Mouse (Mus musculus) lung, postnatal 14 days (tissue): ENCODE results near the gene Adssl1.

ENCODE experiments used
- DNase-seq: peaks from one replicate; pipeline ENCODE4 v3.0.0; 2021

Adssl1 gene

DNA sequence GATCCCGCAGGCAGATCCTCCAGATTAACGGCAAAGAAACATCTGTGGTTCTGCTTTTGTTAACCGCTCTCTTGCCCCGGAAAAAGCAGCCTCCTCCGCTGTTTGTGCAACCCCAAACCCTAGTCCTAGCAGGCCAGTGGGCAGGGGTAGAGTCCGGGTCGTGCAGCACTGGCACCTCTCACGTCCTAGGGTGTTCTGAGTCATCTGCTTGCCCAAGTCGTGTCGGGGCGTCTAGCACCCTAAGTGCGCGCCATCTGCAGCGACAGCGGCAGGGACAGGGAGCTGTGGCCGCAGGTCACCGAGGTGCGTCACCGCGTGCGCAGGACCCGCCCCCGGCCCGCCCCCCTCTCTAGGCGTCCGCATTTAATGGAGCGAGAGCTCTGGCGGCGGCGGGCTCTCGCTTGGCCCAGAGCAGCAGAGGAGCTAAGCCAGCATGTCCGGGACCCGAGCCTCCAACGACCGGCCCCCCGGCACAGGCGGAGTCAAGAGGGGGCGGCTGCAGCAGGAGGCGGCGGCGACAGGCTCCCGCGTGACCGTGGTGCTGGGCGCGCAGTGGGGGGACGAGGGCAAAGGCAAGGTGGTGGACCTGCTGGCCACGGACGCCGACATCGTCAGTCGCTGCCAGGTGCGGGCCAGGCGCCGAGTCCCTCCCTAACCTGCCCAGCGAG is at the start of gene Adssl1:
TSS of gene Adssl1 (plus strand) at position 360 of the 668 bp plus-strand sequence.
- peak; percentile 53 for DNase-seq

DNA sequence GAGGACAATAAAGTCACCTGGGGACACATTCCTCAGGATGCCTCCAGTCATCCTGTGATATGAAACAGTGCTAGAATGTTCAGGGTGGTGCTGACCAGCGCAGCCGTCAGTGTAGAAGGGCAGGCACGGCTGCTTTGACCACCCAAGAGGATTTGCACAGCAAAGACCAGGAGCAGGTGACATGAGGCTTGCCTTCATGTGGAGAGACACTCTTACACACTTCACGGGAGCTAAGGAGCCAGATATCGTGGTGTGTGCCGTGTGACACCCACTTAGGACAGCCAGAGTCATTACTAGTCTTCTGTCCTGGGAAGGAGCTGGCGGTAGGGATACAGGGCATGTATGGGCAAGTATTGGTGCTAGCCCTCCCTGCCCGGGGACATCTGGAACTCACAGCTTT is 49.7 kb upstream of the Adssl1 start:
- no peak for DNase-seq

DNA sequence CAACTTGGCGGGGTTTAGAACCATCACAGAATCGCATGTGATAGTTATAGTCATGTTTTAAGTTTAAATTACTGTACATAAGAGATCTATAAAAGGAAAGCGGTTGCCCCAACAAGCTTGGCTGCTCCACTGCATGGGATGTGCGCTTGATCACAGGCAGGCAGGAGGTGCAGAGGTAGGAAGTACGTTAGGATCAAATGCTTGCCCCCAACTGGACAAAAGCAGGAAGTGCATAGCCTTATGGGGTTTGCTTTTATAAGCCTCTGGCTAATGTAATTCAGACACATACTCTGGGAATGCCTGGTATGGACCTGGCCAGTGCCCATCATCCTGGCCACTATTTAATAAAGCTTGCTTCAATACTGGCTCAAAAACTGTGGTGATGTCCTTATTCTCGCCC is 48.8 kb upstream of the Adssl1 start:
- DNase-seq: no peak

DNA sequence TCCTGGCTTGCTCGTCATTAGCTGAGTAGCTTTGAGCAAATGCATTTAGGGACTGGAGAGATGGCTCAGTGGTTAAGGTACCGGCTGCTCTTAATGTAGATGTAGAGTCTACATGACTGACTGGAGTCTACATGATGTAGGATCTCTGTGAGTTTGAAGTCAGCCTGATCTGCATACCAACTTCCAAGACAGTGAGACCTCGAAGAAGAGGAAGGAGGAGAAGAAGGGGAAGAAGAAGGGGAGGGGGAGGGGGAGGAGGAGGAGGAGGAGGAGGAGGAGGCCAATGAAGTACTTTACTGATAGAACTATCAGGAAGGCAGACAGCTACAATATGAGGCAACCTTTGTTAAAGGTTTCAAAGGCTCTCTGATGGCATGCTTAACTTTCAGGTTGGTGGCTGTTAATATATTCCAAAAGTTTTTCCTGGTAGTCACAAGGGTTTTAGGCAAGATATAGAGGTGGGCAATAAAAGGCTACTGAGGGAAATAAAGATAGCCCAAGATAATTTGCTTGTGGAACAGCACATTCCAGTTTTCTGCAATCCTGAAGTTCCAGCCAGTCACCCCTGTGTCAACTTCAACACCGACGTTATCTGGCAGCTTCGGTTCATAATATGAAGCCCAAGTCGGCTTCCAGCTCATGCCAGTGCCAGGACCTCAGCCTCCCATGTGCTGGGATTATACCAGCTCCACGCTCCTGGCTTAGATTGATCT is 44.4 kb upstream of the Adssl1 start:
- no peak for DNase-seq

DNA sequence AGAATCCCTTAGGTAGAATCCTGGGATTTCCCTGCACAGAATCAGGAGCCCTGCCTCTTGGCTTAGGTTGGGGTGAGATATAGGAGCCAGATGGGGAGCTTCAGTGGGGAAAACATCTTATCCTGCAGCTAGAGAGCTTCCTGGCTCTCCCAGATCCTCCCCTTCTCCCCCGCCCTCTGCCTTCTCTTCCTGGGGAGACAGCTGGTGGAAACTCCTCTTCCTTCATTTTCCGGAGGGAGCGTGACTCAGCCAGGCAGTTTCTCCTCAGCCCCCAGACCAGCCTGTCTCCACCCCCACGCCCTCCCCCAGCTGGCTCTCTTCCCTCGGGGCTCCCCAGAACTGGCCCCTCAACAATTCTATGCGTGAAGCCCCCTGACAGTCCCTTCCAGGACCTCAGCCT is 43.5 kb upstream of the Adssl1 start:
- DNase-seq: no peak

DNA sequence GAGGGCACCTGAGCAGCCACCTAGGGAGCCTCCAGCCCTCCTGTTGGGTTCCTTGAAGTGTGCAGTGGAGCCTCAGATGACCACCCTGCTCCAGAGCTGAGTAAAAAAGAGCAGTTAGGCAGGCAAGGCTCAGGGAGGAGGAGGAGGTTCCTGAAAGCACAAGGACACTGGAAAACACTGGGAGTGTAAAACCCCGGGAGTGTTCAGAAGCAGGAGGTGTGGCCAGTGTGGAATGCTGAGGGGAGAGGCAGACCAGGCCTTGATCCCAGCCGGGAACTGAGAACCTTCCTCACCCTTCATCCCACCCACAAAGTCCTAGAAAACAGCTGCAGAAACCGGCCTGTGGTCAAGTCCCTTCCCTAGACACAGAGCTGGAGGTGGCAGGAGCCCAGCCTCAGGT is 43.1 kb upstream of the Adssl1 start:
- no peak for DNase-seq

DNA sequence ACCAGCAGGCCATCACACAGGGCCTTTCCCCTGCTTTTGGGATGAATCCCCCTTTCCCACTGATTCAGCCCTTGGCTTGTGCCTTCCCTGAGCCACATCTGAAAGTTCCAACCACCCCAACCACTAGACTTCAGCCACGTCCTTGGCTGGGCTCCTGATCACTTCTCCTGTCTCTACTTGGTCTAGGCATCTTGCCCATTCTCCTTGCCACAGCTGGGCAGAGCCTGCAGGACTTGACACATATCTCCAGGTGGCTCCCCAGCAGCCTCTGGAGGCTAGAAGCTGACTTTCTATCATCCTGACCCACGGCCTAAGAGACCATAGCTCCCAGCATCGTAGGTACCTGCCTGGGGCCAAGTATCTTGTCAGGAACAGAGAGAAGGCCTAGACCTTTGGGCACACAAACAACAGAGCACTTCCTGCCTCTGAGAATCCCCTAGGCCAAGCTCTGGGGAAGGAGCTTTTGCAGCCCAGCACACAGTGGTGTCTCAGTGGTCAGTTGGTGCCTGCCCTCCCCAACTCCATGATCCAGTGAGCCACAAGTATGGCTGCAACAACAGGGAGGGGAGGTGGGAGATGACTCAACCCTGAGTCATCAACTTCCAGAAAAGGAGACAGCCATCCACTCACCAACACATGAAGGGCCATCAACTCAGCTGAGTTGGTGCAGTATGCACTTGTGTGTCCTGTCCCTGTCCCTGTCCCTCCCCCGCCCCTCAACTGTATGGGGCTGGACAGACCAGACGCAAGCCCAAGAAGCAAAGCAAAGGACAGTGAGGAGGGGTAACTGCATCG is 41.4 kb upstream of the Adssl1 start:
- DNase-seq: no peak

DNA sequence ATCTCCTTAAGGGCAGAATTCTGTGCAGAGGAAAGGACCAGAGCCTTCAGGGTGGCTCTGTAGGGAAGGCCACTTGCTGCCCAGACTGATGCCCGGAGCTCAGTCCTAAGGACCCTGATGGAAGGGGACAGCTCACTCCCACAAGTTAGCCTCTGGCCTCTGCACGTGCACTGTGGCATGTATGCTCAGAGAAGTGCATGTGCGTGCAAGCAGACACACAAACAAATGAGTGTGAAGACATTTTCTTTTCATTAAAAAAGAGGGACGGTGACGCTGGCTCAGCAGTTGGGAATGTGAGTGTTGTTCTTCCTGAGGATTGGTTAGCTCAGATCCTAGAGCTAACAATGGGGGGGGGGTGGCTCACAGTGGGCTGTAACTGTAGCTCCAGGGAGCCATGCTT is 40.4 kb upstream of the Adssl1 start:
- no peak for DNase-seq

DNA sequence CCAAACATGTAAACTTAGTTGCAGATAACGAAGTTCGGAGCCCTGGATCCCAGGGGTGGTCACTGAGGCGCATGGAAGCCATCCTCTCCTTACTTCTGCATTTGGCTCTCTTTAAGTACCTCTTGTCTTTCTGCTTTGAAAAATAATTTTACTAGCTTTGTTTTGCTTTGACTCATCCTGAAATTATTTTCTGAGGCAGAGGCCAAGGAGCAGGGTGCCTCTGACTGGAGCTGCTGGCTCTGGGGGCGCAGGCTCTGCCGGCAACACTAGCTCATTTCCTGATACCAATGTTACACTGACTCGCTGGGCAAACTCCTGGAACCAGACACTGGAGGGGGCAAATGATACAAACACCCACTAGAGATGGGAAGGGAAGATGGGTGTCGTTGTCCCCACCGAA is 39.9 kb upstream of the Adssl1 start:
- no peak for DNase-seq

DNA sequence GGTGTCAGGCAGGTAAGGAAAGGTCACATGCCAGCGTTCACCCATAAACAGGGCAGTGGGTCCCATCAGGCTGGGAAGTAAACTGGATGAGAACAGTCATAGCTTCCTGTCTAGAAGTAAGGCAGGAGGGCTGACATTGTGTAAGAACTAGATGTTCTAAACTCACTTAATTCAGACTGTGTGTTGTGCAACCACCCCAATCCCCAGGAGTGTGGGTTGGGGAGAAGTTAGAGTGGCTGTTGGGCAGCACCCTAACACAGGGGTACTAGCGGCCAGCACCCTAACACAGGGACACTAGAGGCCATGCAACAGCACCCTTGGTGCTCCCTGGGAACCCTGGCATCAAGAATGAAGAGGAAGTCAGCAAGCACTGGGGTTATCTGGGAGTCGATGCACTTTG is 38.7 kb upstream of the Adssl1 start:
- no peak for DNase-seq

DNA sequence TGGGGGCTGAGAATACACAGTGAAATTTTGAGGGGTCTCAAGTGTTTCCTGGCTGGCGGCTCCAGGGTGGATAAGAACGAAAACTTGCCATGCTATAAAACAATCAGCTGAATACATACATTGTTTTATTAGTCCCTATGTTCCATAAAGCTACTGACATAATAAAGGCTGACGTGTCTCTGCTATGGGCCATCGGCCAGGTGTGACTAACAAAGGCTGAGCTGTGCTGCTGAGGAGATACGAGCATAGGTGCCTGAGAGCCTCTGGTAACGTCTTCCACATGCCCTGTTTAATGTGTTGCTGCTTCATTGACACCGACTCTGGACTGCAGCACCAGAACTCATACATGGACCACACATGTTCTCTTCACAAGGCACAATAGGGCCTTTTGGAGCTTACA is 34.9 kb upstream of the Adssl1 start:
- no peak for DNase-seq

DNA sequence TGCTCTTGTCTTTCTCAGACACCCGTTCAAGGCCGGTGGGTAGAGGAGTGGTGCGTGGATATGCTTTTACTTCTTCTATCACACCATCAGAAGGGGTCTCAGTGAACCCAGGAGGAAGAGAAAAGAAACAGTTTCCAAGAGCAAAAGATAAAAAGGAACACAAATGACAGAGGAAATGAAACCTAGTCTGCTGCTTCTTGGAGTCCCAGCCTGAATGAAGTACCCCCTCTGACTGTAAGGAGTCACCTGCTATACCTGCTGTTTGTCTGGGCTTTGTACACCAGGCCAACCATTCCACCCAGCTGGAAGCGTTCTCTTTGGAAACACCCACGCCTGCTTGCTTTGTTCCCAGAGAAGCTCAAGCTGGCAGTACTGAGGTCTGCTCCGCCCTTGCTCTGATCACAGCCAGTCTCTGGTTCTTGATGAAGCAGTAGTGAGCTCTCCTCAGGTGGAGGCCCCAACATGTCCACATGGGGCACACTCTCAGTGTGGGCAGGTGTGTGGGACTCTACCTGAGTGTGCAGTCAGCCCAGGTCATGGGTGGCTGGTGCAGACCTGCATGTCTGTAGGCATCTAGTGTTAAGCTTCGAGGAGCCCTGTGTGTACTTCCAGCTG is 33.8 kb upstream of the Adssl1 start:
- DNase-seq: no peak

DNA sequence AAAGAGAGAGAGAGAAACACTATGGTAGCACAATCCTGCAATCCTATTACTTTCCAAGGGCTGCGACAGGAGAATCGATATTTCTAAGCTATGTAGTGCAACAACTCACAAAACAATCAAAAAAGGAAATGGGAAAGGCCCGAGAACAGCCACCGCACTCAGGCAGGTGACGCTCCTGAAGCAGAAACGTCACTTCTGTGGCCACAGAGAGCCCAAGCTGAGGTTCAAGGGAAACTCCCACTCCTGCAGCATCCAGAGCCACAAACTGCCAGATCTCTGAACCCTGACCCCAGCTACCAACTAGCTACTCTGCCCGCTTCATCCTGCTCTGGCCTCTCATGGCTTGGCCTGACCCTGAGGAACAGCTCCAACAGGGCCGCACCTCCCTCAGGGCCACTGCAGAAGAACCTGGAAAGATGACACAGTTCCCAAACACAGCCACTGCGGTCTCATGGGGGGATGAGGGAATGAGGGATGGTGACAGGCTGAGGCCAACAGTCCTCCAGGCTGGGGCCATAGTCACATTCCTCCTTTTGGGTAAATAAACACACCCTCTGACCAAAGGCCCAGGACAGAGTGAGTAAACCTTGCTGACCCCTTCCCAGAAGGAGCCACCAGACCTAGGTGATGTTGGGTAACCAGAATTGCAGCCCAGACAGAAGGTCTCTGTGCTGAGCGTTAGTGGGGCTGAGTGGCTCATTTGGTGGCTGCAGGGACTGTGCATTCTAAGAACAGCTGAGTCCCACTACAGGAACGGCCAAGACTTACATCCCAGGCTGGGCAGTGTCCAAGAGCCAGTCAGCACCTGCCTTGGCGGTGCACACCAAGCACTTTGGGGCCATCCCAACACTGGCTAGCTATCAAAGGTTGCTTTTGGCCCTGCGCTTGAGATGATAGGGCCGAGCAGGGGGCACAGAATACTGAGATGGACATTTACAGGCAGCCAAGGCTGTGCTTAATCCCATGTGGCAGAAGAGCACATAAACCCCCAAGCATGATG is 32.4 kb upstream of the Adssl1 start:
- DNase-seq: no peak

DNA sequence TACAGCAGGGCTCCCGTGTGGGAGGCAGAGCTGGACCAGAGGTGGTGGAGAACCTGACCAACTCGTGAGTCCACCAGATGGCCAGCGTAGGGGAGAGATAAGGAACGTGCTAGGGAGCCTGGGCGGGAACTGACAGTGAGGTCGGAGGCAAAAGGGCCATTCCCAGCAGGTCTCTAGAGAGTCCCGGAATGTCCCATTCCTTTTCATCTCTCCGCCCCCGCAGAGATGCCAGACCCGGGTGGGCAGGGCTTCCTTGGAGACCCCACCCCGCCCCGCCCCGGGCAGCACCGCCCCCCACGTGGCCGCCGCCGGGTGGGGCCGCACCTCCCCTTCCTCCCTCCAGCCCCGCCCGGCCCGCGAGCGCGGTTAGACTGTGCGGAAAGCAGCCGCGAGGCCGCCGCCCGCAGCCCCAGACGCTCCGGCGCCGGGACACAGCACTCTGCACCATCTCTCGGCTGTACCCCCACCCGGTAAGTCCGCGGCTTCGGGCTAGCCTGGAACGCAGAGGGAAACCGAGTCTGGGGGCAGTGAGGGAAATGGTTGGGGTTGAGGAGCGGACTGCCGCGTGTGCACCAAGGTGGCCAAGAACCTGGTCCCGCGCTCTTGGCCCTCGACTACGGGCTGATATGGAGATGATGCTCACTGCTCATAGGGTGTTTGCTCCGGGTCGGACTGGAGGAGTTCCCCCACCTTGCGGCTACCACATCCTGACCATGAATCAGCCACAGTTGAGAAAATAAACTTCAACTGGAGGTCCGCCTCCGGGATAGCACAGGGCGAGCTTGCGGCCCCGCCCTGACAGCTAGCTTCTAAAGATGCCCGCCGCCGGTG is 31.2 kb upstream of the Adssl1 start, which contains the start of gene Inf2:
TSS of gene Inf2 (plus strand) at position 359 of the 831 bp plus-strand sequence.
- DNase-seq: peak; percentile 88

DNA sequence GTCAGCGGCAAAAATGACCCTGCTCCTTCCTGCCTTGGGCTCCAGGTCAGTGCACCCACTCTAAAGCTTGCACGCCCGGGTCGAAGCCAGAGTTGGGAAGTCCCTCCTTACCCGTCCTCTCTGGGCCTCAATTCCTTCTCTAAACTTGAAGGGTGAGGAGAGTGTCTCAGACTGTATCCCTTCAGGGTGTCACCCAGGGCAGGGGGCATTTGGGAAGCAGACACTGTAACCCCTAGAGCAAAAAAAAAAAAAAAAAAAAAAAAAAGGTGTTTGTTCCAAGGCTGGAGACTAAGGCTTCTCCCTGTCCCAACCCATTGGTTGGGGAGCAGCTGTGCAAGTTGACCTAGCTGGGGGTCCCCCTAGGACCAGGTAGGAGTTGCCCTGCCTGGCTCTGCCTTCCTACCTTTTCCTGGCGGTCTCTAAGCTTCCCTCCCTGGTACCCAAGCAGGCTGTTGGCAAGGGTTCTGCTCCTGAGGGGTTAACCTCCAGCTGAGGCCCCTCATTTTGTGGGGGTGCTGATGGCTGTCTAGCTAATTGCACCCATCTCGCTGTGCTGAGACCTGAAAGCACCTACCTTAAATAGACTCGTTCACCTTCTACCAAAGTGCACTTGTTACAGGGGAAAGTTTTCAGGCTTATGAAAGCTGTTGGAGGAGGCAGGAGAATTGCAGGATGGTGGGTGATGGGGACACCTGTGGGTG is 30.2 kb upstream of the Adssl1 start:
- no peak for DNase-seq

DNA sequence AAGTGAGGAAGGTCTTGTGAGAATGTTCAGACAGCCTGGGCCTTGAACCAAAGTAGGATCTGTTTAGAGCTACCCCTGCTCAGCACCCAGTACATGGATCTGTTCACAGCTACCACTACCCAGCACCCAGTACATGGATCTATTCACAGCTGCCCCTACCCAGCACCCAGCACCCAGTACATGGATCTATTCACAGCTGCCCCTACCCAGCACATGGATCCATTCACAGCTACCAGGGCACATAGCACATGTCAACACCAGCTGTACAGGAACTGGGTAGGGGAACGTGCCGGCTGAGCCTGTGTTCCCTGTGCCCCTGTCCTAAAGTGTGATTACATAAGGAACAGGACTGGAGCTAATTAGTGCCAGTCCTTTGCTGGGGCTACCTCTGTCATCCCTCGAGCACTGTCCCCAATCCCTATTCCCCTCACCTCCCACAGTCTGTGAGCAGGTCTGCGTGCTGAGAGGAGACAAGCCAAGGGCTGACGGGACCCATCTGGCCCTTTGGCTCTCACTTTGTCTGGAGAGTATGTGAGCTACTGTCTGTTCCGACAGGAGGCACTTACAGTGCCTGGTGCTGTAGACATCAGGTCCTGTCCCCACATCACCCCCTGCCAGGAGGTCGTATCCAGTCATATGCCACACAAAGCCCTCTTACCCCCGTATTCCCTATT is 29.1 kb upstream of the Adssl1 start:
- DNase-seq: no peak

DNA sequence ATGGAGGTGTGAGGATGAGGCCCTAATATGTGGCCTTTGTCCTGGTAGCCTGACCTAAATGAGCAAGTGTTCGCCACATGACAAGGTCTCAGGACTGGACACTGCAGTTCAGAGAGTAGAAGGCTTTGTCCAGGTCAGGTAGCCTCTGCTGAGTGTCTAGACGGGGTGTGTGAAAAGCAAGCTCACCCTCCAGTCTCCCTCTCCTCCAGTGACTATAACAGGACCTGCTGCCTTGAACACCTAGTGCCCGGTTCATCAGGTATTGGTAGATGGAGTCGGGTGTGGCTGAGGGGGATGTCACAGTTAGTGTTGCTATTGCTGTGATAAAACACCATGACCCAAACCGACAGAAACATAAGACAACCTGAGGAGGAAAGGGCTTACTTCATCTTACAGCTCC is 28.6 kb upstream of the Adssl1 start:
- DNase-seq: no peak

DNA sequence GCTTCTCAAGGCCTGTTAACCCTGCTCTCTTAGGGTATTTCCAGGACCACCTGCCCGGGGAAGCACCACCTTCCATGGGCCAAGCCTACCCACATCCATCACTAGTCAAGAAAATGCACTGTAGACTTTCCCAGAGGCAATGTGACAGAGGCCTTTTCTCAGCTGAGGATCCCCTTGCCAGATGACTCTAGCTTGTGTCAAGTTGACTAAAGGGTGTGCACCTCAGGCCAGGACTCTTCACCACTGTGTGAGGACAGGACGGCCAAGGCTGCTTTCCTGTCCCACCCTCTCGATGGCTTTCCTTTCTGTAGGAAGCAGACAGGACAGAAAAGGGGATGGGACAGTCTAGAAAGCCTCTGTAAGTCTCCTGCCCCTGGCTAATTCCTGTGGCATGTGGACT is 28.1 kb upstream of the Adssl1 start:
- DNase-seq: no peak

DNA sequence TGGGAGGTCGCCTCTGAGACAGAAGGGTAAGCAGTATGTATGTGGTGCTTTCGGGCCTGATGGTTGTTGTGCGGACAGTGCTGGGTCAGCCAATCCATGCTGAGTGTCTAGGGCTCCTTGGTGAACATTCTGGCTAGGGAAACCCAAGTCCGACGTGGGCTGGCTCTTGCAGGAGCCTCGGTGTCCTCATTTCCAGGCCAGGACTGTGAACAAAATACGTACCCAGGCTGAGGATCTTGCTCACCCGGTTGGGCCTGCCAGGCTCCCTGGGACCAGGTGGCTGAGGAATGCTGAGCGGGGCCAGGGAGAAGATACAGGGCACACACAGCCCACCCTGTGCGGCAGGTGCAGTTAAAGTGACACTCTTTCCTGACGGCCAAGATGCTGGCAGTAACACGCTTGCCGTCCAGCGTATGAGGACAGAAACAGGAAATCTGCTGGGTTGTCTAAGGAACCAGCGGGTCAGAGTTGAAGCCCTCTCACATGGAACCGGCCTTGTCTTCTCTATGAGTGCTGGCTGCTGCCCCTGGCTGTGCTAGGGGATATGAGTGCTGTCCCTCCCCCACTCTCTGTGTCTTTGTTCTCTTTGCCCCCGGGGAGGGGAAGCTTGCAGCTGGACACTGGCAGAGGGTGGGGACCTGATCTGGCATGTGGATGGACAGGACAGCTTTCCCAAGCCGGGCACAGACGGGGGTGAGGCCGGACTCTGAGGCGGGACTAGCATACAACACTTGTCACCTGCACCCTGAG is 26.7 kb upstream of the Adssl1 start:
- no peak for DNase-seq
